Mouse (Mus musculus): Measurements from ENCODE around the gene Atp6v0a4.

The Atp6v0a4 gene

DNA sequence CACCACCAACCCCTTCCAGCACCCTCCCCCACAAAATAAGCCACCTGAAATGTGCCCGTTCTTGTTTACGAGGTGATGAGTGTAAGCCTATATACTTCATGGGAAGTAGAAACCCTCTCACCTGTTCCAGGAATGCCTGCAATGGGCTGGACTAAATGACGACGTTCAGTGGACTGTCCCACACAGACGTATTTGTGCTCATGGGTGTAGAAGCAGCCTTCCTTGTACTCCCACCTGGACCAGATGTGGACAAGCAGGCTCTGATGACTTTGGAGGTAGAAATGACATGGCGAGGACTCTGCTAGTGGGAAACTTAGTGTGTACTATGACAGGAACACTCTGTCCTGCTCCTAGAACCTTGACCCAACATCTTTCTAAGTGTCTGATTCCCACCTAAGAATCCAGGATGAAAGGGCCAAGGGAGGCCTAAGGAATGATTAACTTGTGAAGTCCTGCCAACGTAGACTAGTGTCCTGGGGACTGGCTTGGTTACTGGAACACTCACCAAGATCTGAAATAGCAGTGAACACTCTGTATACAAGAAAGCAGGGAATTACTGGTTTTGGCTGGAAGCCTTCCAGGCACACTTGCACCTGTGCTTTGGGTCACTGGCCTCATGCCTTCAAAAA, at the start of gene Atp6v0a4:
Atp6v0a4 (minus strand) TSS at position 380 of the 629 bp plus-strand sequence.
- no peak for DNase-seq (ENCODE audit: low read depth, low spot score)

DNA sequence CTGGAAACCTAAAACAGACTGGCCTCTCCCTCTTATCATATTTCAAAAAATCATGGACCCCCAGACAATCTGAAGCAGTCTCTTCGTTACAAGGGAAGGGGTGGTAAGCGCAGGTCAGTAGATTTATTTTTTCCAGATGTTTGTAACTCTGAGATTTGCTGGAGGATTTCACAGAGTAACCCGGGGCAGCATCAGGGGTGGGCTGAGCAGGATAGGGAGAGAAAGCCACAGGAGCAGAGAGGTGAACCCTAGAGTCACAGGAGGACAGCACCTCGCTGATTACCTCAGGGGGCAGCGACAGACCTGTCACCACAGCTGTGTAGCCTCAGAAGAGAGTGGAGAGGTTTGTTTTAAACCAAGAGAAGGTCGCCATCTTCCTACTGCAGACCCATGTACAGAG, 41.0 kb upstream of the Atp6v0a4 start:
- DNase-seq (ENCODE audit: low read depth, low spot score), result no peak

DNA sequence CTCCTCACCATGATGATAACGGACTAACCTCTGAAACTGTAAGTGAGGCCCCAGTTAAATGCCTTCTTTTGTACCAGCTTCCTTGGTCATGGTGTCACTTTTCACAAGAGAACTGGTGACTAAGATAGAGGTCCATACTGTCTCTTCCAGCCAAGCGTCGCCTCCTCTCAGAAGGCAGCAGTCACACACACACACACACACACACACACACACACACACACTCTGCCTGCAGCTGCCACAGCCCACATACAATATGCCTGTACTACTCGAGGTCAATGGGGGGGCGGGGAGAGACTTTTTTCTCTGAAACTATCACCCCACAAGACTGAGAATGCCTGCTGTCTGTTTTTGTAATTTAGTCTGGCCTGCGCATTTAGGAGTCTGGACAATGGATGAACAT, 40.3 kb upstream of the Atp6v0a4 start:
- no peak for DNase-seq (ENCODE audit: low read depth, low spot score)

DNA sequence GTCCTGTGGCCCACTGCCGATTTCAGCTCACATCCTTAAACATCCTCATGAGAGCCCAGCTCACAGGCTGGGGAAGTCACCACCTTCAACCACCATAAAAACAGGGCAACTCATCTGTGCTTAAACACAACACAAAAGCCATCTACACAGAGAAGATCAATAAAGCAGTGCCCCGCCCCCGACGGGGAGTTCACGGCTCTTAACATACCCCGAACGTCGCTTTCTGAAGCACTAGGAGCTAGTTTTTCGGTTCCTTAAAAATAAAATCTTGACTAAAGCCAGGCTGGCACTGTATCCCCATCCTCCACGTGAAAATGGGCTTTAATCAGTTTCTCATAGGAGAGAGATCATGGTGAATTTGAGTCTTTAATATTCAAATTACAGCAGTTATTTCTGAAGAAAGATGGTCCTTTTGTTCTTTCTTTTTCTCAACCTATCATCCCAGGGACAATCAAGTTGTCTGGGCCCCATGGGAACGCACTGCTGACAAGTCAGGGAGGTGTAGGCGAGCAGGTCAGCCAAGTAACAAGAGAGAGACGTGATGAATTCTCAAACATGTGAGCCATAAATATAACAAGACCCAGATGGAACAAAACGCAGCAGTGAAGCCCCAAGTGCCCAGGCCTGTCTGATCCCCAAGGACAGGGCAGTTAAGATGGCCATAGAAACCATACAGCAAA, 38.6 kb upstream of the Atp6v0a4 start:
- DNase-seq (ENCODE audit: low read depth, low spot score), result no peak

DNA sequence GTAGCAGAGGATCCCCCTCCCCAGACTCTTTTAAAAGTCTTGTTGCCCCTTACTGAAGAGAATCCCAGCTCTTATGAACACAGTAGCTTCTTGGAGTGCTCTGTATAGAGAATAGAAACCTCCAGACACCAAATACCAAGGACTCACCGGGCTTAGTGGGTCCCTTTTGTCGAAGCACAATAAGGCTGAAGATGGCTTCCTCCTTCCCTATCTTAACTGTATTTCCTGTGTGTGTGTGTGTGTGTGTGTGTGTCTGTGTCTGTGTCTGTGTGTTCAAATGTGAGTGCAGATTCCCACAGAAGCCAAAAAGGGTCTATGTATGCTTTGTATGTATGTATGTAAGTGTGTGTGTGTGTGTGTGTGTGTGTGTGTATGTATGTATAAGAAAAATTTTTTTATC, 36.2 kb upstream of the Atp6v0a4 start:
- DNase-seq (ENCODE audit: low read depth, low spot score), result no peak

DNA sequence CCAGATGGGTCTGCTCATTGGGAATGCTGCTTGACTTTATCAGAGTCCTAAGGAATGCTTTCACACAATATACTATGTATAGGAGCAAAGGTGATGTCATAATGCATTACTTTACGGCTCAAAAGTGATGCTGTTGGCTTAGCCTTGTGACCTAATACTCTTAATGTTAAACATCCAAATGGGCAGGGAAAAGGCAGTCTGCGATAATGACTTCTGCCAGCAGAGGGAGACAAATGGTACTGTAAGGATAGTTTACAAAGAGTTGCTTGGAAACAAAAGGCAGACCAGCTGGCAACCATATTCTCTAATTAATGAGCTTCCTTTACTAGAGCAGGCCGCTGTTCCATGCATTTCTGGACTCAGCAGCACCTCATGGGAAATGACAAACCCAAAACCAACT, 35.7 kb upstream of the Atp6v0a4 start:
- DNase-seq (ENCODE audit: low read depth, low spot score), result peak; percentile 78

DNA sequence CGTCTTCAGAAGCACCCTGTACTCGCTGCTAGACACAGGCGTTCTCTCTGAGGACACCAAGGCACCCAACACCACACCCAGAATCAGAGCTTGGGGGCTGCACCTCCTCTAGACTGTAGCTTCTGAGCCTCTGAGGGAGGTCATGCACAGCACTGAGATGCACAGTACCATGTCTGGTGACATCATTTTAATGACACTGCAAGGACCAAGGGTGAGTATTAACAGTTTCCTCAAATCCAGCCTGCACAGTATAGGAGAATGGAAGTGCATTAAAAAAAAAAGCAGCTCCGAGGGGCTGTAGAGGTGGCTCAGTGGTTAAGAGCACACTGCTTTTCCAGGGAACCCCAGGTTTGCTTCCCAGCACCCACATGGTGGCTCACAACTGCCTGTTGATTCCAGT, 35.2 kb upstream of the Atp6v0a4 start:
- DNase-seq (ENCODE audit: low read depth, low spot score), result no peak

DNA sequence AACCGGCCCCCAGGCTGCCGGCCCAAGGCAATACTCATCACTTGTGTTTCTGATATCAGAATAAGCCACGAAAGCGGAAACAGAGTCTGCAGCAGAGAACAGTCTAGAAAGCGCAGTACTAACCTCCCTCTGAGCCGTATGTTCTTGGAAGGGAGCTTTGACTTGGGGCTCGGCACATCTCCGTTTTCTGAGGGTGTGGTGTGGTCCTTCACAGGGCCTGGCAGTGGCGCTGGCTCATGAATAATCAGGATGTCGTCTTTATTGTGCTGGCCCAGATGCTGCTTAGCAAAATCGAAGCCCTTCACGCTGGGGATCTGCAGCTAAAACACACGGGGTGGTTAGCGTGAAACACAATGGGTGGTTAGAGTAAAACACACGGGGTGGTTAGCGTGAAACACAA, 33.5 kb upstream of the Atp6v0a4 start:
- DNase-seq (ENCODE audit: low read depth, low spot score), result no peak

DNA sequence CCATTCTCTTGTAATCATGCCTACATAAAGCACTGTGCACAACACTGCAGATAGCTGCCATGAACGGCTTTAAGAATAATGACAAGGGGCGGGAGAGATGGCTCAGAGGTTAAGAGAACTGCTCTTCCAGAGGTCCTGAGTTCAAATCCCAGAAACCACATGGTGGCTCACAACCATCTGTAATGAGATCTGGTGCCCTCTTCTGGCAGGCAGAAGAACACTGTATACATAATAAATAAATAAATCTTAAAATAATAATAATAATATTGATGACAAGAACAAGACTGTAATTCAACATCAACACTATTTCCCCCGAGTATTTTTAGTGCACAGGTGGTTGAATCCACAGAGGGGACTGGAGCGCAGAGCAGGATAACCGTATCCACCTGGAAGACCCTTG, 31.8 kb upstream of the Atp6v0a4 start:
- no peak for DNase-seq (ENCODE audit: low read depth, low spot score)

DNA sequence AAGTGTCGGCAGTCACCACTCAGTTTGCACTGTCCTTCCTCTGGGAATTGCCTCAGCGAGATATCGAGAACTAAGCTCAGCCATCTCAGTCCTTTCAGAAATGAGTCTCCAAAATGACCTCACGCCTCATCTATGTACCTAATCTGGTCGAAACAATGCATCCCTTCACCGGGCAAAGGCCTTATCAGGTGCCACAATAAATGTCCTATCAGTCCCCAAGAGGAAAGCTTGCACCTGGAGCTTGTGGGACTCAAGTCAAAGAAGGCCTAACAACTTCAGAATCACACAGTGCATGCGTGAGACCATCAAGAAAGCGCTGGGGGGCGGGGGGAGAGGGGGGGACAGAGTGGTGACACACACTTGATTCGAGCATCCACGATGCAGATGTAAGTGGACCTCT, 27.9 kb upstream of the Atp6v0a4 start:
- no peak for DNase-seq (ENCODE audit: low read depth, low spot score)

DNA sequence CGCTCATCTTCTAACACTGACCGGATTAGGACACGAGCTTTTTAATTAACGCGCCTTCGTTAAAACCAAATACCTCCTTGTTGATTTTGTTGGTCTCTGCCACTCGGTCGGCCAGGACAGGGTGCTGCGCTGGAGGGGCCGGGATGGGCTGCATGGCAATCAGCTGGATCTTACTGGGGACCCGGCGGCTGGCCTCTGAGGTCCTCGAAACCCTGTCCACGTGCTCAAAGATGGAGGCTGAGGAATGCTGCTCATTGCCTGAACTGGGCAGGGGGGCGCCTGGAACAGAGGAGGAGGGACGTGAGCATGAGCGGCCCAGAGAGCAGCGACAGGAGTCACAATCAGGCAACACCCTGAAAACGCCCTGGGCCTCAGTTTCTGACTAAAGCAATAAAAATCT, 25.1 kb upstream of the Atp6v0a4 start:
- DNase-seq (ENCODE audit: low read depth, low spot score), result no peak

DNA sequence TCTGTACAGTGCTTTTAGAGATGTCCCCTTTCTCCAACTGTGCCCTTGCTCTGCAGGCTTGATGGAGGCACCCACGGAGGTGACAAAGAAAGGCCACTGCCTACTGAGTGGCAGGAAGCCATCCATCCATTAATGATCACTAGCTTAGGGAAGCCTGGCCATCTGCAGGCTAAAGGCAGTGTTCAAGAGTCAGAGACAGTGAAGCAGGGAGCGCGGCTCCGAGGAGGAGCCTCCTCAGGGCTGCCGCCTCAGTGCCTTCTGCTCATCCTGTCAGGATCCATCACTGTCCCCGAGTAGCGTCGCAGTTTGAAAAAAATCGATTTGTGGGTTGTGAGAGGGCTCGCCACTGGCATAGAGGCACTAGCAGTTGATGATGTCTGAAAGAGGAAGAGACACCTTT, 24.2 kb upstream of the Atp6v0a4 start:
- DNase-seq (ENCODE audit: low read depth, low spot score), result no peak

DNA sequence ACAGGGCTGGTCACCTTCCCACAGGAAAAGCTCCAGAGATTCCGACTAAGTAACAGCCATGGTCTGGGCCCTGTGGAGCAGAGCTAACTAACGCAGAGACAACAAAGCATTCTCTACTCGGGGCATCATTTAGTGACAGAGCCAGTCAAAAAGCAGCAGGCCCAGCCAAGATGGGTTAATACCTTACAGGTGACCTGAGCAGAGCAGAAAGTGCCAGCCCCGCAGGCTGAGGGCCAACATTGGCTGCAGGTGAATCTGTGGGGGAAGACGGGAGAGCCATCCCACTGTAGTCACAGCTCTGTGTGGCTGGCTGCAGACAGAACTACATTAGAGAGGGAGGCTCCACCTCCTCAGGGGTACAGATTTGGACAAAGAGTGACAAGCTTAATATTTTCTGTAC, 22.9 kb upstream of the Atp6v0a4 start:
- DNase-seq (ENCODE audit: low read depth, low spot score), result no peak

DNA sequence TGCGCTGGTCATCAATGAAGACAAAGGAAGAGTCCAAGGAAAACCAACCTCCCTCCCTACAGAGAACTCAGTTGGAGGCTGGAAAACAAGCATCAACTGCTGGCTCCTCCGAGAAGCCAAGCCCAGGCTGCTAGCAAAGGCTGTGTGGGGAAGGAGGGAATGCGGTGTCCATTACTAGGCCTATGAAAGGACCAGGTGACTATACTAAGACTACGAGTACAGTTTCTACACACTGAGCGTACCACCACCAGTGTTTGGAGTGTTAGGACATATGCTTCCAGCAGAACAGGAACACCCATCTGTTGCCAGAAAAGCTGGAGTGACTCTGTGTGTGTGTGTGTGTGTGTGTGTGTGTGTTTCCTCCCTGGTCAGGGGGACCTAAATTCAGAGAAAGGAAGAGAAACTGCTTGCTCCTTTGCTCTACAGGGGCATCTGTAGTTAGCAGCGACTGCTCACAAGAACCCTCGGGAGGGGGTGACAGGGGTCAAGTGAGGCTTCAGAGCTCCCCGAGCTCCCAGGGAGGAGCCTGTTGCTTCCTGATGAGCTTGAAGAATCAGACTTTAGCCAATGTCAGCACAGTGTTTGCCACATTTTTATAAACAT, 21.2 kb upstream of the Atp6v0a4 start:
- DNase-seq (ENCODE audit: low read depth, low spot score), result no peak

DNA sequence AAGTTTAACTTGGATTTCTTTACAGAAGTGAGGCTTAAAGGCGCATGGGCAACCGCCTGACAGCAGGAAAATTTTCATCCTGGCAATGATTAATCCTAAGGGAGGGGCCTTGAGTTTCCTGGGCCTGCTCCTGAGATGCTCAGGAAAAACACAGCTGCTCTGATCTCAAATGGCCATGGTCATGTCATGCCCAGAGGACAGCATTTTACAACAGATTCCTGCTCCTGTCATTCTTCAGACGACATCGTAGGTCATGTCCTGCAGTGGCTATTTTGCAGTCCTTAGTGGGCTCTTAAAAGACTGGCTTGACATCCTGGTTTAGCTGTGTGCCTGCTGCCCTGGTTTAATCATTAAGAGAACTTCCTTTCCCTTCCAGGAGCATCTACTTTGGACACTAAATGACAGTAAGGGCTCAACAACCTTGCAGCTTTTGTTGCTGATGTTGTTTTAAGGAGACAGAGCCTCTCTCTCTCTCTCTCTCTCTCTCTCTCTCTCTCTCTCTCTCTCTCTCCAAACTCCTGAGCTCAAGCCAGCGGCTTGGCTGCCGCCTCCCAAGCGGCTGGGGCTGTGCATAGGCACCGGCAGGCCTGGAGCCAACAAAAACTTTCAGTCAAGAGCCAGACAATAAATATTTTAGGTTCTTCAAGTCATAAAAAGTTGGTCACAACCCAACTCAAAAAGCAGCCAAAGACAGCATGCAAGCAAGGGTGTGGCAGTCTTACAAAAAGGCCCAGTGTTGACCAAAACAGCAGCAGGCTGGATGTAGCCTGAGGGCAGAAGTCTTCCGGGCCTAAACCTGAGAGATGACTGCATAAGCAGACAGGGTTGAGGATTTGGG, 20.0 kb upstream of the Atp6v0a4 start:
- no peak for DNase-seq (ENCODE audit: low read depth, low spot score)

DNA sequence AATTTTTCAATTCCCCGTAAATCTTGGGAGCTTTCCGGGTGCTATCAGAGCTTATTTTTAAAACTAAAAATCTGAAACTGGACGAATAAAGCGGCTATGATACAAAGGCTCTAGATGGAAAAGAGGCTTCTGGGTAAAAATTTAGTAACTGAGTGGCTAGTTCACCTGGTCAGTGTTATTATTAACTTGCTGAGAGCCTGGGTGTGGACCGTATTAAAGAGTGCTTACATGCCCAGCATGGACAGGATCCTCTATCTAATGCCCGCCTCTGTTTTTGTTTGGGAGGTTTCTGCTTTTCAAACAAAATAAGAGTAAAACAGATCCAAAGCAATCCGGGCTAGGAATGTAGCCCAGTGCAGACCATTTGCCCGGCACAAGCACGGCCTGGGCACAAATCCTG, 16.0 kb upstream of the Atp6v0a4 start:
- no peak for DNase-seq (ENCODE audit: low read depth, low spot score)

DNA sequence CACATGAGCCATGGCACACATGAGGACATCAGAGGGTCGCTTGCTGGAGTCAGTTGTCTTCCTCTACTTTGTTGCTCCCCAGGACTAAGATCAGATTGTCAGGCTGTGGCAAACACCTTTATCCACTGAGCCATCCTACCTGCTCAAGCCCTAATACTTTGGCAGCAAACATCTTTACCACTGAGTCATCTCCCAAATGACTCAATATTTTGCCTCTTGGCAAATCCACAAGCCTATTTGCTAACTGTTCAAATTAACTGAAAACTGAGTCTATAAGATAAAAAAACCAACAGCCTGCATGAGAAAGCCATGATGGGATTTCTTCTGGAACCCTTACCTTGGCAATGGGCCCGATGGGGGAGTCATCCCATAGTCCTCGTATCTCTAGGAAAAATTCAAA, 14.7 kb upstream of the Atp6v0a4 start:
- no peak for DNase-seq (ENCODE audit: low read depth, low spot score)

DNA sequence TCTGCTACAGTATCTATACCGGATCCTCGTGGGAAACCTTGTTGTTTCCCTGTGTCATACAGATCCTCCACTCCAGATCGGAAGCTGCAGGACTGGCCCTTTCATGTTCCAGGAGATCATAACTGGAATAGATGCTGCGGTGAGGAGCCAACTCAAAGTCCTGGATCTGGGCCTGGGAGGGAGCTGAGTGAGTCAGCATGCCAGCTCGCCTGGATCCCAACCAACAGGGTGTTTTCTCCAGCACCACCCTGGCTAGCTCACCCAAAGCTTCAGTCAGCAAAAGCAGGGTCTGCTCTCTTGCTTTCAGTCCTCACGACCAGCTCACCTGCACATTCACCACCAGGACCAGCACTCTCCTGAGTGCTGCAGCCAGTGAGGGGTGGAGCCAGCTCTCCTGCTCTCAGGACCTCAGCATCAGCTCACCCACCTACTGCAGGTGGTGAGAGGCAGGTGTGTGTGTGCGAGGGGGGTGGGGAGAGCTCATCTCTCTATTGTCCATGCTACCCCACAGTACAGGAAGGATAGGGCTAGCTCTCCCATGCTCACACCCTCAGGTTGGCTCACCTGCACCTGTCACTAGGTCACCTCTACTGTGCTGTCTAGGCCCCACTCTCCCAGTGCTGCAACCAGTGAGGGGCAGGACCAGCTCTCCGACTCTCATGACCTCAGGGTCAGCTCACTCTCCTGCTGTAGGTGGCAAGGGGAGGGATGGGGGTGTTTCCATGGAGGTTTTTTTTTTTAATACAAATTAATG, 10.6 kb upstream of the Atp6v0a4 start:
- no peak for DNase-seq (ENCODE audit: low read depth, low spot score)

DNA sequence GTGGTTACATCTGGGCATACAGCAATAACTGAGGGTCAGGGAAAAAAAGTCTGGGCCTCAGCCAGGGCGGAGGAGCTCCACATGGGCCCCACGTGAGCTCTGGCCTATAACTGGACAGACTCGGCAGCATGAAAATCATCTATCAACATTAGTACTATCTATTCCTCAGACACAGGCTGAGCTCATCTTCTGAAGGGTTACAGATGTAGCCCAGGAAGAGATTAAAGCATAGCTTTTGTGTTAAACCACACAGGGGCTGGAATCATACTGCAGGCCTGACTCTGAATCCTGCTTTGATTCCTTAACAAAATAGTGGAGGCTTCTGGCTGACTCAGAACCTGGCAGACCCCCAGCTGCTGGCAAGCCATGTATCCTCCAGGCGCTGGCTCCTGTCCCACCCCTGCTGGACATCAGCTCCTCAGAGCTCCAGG, 7.4 kb upstream of the Atp6v0a4 start:
- DNase-seq (ENCODE audit: low read depth, low spot score), result no peak

DNA sequence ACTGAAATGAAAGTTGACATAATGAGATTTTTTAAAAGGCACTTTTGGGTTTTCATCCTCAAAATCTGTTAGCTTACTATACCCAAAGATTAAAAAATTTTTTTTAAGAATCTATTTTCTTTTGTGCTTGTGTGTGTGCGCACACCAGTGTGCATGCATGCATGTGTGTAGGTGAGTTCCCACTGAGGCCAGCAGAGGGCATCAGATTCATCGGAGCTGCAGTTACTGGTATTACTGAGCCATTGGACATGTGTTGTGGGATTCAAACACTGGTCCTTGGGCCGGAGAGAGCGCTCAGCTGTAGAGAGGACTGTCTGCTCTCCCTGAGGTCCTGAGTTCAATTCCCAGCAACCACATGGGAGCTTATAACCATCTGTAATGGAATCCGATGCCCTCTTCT, 5.5 kb upstream of the Atp6v0a4 start:
- DNase-seq (ENCODE audit: low read depth, low spot score), result no peak

DNA sequence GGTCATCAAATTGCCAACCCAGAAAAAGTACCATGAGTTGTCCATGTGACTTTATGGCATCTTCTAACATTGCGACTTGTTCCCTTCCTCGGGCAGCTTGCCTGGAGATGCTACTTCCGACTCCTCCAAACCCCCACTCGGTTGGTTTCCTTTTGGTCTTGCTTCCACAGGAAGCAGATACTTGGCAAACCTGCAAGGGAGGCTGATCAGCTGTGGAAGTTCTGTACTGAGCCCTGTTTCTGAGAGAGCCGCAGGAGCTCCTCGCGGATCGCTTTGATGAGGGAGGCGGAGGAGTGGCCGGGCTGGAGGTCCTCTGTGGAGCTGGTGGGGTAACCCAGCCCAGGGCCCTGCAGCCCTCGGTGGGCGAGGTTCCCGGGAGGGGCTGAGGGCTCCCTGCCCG, 3.7 kb upstream of the Atp6v0a4 start:
- DNase-seq (ENCODE audit: low read depth, low spot score), result no peak

DNA sequence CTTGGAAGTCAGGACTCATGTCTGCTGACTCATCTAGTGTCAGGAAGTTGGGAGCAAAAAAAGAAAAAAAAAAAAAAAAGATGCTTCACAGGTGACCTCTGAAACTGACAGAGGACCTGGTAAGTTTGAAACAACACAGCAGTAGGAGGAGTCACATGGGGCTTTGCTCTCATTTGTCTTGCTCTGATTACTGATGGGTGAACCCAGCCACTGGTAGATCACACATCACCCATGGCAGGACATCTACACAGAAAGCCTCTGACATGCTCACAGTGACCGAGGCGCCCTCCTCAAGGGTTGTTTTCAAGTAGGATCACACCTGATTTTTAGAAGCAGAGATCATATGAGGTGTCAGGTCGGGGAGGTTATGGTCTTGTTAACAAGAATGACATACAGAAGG, 1.1 kb upstream of the Atp6v0a4 start:
- DNase-seq (ENCODE audit: low read depth, low spot score), result no peak
